Mouse (Mus musculus) kidney, adult 2 months (tissue): ENCODE data around the gene Olfr1415. TPM values are rescaled to one million over a fixed set of nuclear protein-coding genes. Genes with fewer than 3 reads are reported as not detected.
"Not testable (repeated sequence)": the region's sequence is repeated elsewhere in the genome, so short reads cannot be mapped to it uniquely, and the experiment has no call there.

Experiments
- DNase-seq: peaks from one replicate; pipeline ENCODE4 v3.0.0; 2021
- H3K27ac ChIP-seq: fragments of 200-500 bp; 2 replicates; pipeline ENCODE4 v1.5.1; 2012; ENCODE audit warnings: low read depth, low read length, control low read depth, inconsistent platforms; ENCODE audit not compliant: insufficient read depth
- H3K27me3 ChIP-seq: fragments of 200-500 bp; replicated peaks from 2 replicates; pipeline ENCODE4 v1.6.1; 2012; ENCODE audit warnings: mild to moderate bottlenecking, moderate library complexity, low read length, inconsistent platforms; ENCODE audit not compliant: control insufficient read depth, insufficient read depth
- H3K36me3 ChIP-seq: fragments of 200-500 bp; 2 replicates; pipeline ENCODE4 v1.6.1; 2012; ENCODE audit warnings: mild to moderate bottlenecking, moderate library complexity, low read length, inconsistent platforms; ENCODE audit not compliant: control insufficient read depth, insufficient read depth
- H3K4me1 ChIP-seq: fragments of 200-500 bp; 2 replicates; pipeline ENCODE4 v1.6.1; 2011; ENCODE audit warnings: low read length; ENCODE audit not compliant: control insufficient read depth, insufficient read depth
- H3K4me3 ChIP-seq: fragments of 200-500 bp; 2 replicates; pipeline ENCODE4 v1.5.1; 2011; ENCODE audit warnings: mild to moderate bottlenecking, low read depth, low read length, control low read depth; ENCODE audit not compliant: insufficient read depth
- CTCF ChIP-seq: fragments of 200-500 bp; conservative IDR thresholded peaks from 2 replicates; pipeline ENCODE4 v1.5.1; 2011; ENCODE audit warnings: low read depth, mild to moderate bottlenecking, control low read depth, low read length, moderate library complexity, mixed read lengths; ENCODE audit not compliant: insufficient read depth, insufficient read length
- POLR2A ChIP-seq: fragments of 200-500 bp; IDR thresholded peaks from one replicate; pipeline ENCODE4 v1.6.1; 2011; ENCODE audit warnings: low read depth, low read length, control low read depth
- WGBS: fragments of 180-500 bp; shearing (Covaris S2); methylation state at CpG from one replicate; pipeline ENCODE4 v1.1.7; 2018; 5-methylcytosine and 5-hydroxymethylcytosine counted together
- polyA plus RNA-seq: library from polyadenylated mRNA; depleted of rRNA; stranded (reverse); fragments of >200 nt; gene quantifications from 2 replicates; pipeline ENCODE4 v1.2.3, GENCODE M21; 2012; rRNA removed

Gene Olfr1415
- polyA plus RNA-seq: not detected in 2 replicates

GRCm38 (mm10) chr1:92496001-92496400 lies at the start of gene Olfr1415:
Gene Olfr1415 (minus strand): TSS chr1:92496101.
- Histone ChIP-seq H3K4me1 (no peaks in the 10 kb centered on the region), H3K27ac (no peak within 1 kb of the TSS), H3K27me3 (no peaks in the 10 kb centered on the region), H3K36me3 (no peaks in the 10 kb centered on the region), H3K4me3 (no peak within 1 kb of the TSS)
- DNase-seq: no peak
- 78% methylated on average over 2 of the region's 2 CpGs for WGBS
- TF ChIP-seq CTCF: no peak
- no peak for TF ChIP-seq POLR2A

- Histone ChIP-seq H3K27ac (no peak overlapping the region), H3K4me3 (no peak overlapping the region), H3K27me3 (peaks cover 1% of the 10 kb centered on the region; the same call in 1 of the 2 replicates), H3K36me3 (no peaks in the 10 kb centered on the region), H3K4me1 (no peaks in the 10 kb centered on the region)
- WGBS: 48% methylated on average over 2 of the region's 2 CpGs
- DNase-seq: no peak
- TF ChIP-seq POLR2A (no peak), CTCF (no peak)
Observed at GRCm38 (mm10) chr1:92539071-92539470, 43.2 kb upstream of the Olfr1415 start.

- Histone ChIP-seq H3K27me3 (peaks cover 1% of the 10 kb centered on the region; the same call in 1 of the 2 replicates), H3K27ac (no peak overlapping the region), H3K36me3 (no peaks in the 10 kb centered on the region), H3K4me3 (no peak overlapping the region), H3K4me1 (no peaks in the 10 kb centered on the region)
- WGBS: 38% methylated on average over 5 of the region's 5 CpGs
- TF ChIP-seq POLR2A (no peak), CTCF (no peak)
- no peak for DNase-seq
Observed at GRCm38 (mm10) chr1:92536972-92537371, 41.1 kb upstream of the Olfr1415 start.

- no peak overlapping the region for H3K4me3 ChIP-seq
- no peak for DNase-seq
- H3K27me3 ChIP-seq: no peaks in the 10 kb centered on the region
- 79% methylated on average over 3 of the region's 3 CpGs for WGBS
- TF ChIP-seq CTCF: no peak
- no peak for TF ChIP-seq POLR2A
- H3K27ac ChIP-seq: no peak overlapping the region
- no peaks in the 10 kb centered on the region for H3K4me1 ChIP-seq
- no peaks in the 10 kb centered on the region for H3K36me3 ChIP-seq
Observed at GRCm38 (mm10) chr1:92523764-92524163, 27.9 kb upstream of the Olfr1415 start.

DNA sequence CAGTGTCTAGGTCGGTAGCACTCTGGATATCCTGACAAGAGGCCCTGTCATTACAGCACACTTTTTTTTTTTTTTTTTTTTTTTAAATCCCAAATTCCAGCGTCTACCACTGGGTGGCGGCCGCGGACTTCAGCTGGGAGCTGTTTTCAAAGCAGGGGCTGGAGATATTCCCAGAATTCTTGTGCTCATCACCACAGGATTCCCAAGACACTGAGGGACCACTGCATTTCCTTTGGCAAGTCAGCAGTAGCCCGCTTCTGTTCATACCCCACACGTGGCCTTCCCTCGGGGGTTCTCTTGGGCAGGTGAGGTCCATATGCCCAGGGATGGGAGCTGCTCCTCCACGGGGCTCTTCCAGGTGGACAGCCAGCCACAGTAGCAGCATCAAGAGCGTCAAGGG lies 25.5 kb upstream of the Olfr1415 start:
- H3K36me3 ChIP-seq: no peaks in the 10 kb centered on the region
- TF ChIP-seq CTCF (peak; percentile 45), POLR2A (no peak)
- no peak overlapping the region for H3K27ac ChIP-seq
- H3K27me3 ChIP-seq: no peaks in the 10 kb centered on the region
- peak; percentile 12 for DNase-seq
- 17% methylated on average over 10 of the region's 10 CpGs for WGBS
- H3K4me3 ChIP-seq: no peak overlapping the region
- no peaks in the 10 kb centered on the region for H3K4me1 ChIP-seq

DNA sequence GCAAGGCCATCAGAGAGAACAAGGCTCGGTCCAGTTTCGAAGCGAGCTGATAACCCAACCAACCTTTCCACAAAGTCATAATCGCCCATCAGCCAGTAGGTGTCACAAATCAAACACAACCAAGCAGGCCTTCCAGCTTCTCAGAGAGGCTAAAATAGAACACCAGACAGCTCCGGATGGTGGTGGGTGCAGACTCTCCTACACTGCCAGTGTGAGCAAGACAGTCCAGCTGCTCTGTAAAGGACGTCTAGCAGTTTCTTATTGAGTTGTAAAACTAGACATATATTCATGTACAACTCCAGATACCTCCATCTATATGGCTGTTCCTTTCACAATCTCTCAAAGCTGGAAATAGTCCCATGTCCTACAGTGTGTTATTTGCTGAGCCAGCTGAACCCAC lies 23.1 kb upstream of the Olfr1415 start:
- H3K36me3 ChIP-seq: no peaks in the 10 kb centered on the region
- 79% methylated on average over 6 of the region's 6 CpGs for WGBS
- no peak overlapping the region for H3K27ac ChIP-seq
- no peak for DNase-seq
- TF ChIP-seq POLR2A (no peak), CTCF (no peak)
- H3K4me1 ChIP-seq: no peaks in the 10 kb centered on the region
- H3K27me3 ChIP-seq: no peaks in the 10 kb centered on the region
- no peak overlapping the region for H3K4me3 ChIP-seq

DNA sequence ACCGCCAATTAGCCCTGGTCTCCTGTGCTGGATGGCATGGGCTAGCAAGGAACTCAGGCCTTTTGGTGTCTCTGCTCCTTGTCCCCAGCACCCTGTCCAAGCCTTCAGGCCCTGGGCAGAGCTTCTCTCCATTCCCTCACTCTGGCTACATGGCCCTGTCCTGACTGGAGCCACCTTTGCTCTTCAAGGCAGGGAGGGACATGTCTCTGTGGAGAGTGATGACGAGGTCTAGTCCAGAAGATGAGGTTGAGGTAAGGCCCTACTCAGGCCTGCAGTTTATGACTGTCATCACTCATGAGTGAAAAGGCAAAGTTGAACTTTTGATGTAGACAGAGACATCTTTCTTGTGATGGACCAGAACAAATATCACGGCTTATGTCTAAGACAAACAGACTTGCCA lies 22.7 kb upstream of the Olfr1415 start, which contains the start of gene Olfr1414:
TSS of gene Olfr1414 (minus strand) at position 101 of the 400 bp plus-strand sequence.
- DNase-seq: no peak
- Histone ChIP-seq H3K27me3 (no peaks in the 10 kb centered on the region), H3K36me3 (no peaks in the 10 kb centered on the region), H3K27ac (no peak within 1 kb of the TSS), H3K4me1 (no peaks in the 10 kb centered on the region), H3K4me3 (no peak within 1 kb of the TSS)
- 82% methylated on average over 3 of the region's 3 CpGs for WGBS
- TF ChIP-seq POLR2A (no peak), CTCF (no peak)

DNA sequence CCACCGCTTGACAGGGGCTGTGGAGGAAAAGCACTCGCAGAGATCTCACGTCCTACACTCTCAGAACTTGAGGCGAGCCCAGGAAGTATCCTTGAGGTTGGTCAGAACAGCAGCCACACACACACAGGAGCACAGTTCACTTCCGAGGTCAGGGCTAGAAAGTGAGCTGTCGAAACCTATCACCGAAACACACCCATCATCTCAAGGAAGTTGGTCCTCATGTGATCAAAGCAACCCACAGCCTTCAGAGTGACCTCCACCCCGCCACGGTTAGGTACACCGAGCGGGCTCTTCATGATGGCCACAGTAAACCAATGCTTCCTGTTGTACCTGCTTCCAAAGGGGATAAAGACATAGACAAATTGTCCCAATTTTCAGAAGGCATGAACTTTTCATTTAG lies 19.5 kb upstream of the Olfr1415 start:
- no peak for DNase-seq
- H3K36me3 ChIP-seq: no peaks in the 10 kb centered on the region
- H3K4me3 ChIP-seq: no peak overlapping the region
- H3K27me3 ChIP-seq: no peaks in the 10 kb centered on the region
- 68% methylated on average over 11 of the region's 11 CpGs for WGBS
- H3K4me1 ChIP-seq: no peaks in the 10 kb centered on the region
- H3K27ac ChIP-seq: no peak overlapping the region
- TF ChIP-seq POLR2A: no peak

DNA sequence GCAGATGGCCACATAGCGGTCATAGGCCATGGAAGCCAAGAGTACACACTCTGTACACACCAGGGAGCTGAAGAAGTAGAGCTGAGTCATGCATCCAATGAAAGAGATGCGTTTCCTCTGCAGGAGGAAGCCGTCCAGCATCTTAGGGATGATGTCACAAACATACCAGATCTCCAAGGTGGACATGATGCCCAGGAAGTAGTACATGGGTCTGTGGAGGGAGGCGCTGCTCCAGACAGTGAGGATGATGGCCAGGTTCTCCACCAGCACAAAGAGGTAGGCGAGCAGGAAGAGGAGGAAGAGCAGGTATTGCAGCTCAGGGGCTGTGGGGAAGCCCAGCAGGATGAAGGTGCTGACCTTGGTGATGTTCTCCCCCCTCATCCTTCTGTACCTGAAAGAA lies 15.7 kb upstream of the Olfr1415 start:
- H3K27me3 ChIP-seq, H3K4me3 ChIP-seq, H3K4me1 ChIP-seq, DNase-seq, H3K36me3 ChIP-seq, H3K27ac ChIP-seq: not testable (repeated sequence)
- WGBS: 86% methylated on average over 5 of the region's 5 CpGs
